Mouse (Mus musculus) embryo, embryonic 10 days (tissue): Measurements from ENCODE around the gene Sh3rf1.
A peak's percentile ranks its signal among the peaks of the same experiment; 100 is the strongest.

Experiments used
- DNase-seq: peaks from one replicate; pipeline ENCODE4 v3.0.0-alpha.2; 2015; ENCODE audit warnings: low spot score

Sh3rf1 gene

DNA sequence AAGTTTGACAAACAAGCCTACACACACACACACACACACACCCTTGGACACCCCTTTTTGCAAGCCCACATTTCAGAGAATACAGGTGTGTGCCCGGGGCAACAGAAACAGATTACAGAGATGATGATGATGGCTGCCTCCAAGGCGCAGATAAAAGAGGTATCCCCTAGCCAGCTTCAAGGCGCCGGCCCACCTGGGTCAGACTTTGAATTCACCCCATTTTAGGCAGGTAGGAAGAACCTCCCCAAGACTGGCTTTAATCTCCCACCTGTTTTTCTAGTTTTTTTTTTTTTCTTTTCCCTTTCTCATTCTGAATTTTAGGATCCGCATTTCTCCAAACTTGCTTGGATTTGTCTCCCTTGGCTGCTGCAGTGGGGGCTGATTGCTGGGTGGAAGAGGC lies 389 bp upstream of the Sh3rf1 start:
- peak; percentile 13 for DNase-seq

DNA sequence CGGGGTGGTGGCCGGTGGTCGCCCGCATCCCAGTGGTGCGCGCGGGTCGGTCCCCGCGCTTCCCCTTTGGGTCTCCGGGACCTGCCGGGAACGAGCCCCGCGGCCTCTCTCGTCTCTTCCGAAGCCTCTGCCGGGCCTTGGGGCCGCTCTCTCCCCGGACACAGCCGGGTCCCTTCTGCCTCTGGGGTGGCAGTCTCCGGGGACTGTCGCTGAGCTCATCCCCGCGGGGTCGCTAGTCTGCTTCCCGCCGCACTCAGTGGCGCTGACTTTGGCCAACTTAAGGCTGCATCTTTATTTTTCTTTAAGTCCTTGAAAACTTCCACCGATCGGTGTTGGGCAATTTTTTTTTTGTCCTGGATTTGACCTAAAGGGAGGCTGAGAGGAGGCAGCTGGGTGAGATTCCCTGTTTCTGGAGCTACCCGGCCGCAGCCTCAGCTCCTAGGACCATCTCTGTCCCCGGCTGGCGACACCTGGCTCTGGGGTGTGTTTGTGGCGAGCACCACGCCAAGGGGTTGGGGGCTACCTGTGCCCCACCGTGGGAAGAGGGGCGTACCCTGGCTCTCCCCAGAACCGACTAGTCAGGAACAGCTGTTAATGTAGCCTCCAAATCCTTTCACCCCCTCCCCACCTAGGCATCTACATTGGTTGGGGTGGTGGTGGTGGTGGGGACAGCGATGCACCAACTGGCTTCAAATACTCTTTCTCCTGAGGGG lies 864 bp downstream of the Sh3rf1 start:
- peak; percentile 66 for DNase-seq

DNA sequence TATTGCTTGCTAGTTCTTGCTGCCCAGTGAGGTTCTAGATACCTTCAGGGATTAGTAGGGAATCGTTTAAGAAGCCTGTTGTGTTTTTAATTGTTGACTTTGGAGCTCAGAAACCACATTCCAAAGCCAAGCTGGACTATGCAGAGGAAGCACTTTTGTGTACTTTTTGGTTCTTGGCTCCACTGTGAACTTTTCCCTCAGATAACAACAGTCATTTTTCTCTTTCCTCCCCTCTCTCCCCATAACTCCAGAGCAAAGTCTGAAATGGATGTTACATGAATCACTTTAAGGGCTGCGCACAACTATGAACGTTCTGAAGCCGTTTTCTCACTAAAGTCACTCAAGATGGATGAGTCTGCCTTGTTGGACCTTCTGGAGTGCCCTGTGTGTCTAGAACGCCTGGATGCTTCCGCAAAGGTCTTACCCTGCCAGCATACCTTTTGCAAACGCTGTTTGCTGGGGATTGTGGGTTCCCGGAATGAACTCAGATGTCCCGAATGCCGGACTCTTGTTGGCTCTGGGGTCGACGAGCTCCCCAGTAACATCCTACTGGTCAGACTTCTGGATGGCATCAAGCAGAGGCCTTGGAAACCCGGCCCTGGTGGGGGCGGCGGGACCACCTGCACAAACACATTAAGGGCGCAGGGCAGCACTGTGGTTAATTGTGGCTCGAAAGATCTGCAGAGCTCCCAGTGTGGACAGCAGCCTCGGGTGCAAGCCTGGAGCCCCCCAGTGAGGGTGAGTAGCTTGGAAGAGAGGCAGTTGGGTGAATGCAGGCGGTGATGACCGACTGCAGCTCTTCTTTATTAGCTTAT lies 2.1 kb downstream of the Sh3rf1 start:
- peak; percentile 20 for DNase-seq

DNA sequence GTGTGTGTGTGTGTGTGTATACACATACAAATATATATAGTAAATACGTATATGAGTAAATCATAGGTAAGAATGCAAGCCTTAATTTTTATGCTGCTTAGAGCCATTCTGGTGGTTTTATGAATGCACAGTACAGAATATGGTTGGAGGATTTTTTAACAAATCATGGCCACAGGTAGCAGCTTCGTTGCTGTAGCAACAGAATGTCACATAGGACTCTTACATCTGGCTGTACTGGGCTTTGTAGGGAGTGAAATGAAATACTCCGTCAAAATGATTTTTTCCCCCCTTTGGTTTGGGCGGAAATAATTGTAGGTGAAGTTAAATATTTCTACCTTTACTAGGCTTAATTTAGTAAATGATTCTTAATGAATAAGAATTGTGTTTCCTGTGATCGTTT lies 3.0 kb downstream of the Sh3rf1 start:
- no peak for DNase-seq

DNA sequence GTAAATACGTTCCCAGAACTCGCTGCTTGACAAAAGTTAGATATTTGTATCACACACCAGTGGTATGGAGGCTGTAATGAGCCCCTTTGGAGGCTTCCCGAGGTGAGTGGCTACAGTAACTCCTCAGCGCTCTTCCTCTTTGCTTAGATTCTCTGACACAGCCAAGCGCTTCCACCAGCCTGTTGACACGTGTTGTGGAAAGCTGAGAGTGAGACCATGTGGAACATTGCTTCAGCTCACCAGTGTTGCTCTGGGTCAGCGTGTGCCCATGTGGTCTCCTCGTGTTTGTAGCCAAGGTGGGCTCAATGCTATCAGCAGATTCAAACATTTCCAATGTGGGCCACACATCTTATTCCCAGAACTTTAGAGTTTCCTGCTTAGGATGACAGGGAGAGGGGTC lies 5.0 kb downstream of the Sh3rf1 start:
- DNase-seq = peak; percentile 16

DNA sequence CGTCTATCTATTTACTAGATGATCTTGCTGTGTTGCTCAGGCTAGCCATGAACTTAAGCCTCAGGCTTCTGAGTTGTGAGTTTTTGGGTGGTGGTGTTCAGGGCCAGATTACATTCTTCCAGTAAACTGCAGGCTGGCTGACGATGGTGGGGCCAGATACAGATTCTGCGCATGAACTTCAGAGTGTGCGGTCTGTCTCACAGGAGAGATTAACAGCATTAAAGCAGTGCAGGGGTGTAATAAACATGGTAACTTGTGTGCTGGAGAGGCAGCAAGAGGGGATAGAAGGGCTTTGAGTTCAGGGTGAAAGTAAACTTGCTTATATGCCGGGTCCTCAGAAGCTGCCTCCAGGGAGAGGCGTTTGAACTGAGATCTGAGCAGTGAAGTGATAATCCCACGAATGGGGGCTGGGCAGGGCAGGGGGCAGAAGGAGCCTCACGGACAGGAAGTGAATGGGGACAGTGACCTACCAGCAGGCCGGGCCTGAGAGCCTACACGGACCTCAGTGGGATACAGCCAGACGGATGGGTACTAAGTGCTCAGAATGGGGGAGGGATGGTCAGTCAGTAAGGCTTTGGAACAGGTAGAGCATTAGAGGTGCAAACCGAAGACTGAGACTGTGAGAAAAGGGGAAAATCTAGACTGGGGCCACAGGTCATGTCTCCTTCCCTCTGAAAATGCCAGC lies 6.0 kb downstream of the Sh3rf1 start:
- DNase-seq = no peak

DNA sequence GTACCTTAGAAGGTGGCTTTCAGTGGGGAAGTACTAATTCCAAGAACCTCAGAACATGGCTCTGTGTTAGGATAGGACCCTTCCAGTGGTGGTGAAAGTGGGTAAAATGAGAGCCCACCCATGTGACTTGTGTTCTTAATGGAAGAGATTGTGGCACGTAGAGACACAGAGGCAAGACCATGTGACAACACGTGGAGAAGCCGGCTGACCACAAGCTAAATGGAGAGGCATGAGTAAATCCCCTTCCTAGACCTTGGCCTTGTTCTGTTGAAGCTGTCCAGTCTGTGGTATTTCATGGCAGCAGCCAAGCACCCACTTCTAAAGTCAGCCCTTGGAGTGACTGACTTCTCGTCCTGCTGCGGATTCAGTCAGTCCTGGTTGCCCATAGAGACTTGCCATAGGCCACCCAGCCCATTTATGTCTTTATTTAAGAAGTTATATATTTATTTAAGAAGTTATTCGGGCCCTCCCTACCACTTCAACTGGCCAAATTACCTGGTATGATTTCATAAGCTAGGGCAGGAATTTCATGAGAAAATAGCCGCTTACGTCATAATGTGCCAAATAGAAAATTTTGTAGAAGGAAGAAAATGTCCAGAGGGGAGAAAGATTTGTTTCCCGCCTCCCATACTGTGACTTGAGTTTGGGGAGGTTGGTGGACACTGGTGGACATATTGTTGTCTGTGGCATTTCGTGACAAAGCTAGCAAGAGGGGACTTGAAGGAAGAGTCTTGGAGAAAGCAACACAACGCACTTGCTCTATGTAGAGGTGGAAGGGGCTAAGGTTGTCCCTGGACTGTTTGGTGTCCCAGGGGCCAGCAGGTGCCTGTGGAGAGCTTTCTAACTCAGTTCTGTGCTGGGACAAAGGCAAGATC lies 7.4 kb downstream of the Sh3rf1 start:
- DNase-seq = no peak

DNA sequence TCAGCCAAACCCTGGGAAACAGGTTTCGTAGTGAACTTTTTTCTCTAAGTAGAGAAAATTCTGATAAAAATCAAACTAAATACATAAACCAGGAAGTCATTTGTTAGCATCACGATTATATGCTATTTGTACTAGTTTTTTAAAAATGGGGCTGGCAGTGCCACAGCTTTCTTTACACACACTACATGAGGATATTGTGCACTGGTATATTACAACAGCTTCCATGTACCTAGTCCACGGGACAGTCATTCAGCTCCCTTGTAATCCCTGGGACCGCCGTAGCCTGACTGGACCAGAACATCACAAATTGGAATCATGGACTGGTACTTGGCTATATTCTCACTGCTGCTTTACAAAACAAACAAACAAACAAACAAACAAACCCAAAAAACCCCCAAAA lies 11.8 kb downstream of the Sh3rf1 start:
- no peak for DNase-seq

DNA sequence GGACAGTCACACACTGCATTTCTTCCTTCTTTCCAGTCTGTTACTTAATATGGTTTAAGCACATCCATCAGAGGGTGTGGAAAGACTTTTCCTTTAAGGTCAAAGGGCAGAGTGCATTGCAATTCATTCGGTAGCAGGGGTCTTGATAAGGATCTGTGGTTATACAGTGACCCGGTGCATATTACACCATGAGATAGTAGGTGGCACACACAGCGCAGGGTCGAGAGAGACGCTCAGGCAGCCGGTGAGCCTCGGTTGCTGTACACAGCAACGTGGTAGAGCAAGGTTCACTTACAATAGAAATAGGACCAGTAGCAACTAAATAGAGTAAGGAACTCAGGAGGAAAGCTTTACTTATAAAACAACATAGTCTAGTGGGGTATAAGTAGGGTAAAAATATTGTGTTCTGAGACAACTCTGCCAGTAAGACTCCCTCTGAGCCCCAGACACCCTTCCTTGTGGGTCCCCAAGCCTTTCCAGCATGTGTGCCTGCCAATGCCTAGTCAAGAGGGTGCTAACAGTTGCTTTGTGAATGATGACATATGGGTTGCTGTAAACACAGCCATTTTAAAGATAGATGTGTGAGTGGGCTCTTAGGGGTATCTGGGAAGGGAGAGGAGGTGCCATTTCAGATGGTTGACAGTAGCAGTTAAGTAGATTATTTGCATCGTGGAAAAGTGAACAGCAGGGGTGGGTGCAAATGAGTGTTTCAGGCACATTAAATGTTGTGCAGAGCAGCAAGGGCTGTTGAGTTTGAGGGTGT lies 13.0 kb downstream of the Sh3rf1 start:
- peak; percentile 24 for DNase-seq

DNA sequence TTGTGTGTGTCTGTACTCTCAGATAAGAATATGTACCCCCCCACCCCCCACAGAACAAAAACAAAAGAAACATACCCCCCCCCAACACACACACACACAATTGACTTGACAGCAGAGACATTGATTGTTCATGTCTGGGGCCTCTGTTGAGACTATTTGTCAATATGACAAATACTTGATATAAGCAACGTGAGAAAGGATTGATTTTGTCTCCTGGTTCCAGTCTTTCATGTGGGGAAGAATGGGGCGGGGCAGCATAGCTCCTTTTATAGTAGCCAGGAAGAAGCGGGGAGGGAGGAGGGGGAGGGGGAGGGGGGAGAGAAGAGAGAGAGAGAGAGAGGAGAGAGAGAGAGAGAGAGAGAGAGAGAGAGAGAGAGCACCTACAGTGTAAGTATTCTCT lies 15.9 kb downstream of the Sh3rf1 start:
- no peak for DNase-seq

DNA sequence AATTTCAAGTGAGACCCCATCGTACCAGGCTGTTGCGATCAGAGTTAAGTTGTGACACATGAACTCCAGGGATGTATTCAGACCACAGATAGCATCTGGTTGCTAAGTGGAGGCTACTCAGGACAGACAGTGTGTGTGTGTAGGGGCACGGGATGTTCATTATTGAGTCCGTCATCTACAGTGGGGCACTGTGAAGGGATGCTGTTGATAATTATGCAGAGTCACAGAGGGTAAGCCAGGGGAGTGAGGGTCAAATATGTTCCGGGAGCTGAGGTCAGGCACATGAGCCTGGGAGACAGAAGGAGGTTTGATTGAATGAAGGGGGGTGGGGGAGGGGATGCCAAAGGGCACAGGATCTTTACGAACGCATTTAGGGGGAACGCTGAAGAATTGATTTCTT lies 17.6 kb downstream of the Sh3rf1 start:
- peak; percentile 36 for DNase-seq

DNA sequence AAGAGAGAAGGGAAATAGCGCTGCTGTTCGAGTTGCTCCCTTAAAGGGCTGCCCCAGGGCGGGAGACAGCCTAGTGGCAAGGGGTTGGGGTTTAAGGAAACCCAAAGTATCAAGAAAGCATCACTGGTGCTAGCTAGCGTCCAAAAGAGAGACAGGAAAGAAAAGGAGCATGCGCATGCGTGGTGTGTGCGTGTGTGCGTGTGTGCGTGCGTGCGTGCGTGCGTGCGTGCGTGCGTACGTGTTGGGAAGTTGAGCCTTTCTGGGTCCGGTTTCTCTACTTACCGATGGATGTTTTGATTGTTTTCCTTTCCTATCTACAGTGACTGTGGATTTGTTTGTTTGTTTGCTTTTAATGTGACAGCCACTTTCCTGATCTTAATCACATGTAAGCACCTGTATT lies 19.2 kb downstream of the Sh3rf1 start:
- no peak for DNase-seq

DNA sequence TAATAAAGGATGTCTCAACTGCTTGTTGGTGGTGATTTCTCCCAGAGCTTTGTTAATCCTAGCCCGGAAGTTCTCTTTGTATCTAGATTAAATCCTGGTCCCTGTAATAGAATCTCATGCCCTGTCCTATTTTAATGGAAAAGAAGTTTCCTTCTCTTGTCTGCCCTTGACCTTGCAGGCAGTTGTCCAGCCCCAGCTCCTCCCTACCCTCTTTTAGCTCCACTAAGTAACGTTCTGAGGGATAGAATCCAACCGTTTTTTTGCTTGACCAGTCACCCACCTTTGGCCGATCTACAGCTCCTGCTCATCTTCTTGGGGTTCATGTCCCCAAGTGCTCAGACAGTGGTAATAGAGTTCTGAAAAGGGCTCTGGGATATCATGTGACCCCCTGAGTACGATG lies 19.8 kb downstream of the Sh3rf1 start:
- DNase-seq = no peak

DNA sequence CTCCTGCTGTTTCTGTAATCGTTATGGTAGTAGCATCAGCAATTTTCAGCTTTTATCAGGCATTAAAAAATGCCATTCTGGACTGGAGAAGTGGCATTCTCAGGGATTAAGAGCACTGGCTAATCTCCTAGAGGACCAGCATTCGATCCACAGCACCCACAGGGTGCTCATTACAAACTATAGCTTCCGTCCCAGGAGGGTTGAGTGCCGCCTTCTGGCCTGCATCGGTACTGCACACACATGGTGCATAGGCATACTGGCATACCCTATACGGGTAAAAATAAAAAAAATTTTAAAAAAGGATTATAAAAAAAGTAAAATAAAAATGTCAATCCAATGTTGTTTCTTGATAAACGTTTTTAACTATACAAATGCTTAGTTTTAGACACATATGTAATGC lies 20.5 kb downstream of the Sh3rf1 start:
- no peak for DNase-seq

DNA sequence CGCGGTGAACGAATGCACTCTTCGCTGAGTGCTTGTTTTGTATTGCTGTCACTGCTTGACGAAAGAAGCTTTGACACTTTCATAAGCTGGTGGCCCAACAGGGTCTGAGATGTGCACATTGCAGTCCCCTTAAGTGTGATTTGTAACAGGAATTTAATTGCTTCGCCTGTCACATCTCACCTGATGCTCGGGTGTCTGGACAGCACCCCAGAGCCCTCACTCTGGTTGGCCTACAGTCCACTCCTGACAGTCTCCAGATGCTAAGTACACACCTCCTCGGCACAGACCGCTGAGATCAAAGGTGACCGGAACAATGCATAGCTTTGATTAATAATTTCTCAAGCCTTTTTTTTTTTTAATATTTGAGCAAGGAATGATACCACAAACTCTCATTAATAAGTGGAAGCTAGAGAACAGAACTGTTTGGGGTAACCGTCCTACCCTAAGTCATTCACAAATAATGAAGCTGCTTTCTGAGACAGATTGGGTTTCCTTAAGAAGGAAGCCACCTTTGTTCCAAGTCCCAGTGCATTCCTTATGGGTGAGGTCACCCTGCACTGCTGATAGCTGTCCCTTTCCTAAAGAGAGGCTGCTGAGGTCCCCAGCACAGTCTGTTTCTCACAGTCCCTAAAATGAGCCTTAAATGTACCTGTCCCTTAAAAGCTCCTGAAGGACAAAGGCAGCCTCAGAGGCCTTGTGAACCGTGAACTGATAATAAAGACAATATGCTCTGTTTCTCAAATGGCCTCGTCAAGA lies 23.8 kb downstream of the Sh3rf1 start:
- DNase-seq = peak; percentile 64

DNA sequence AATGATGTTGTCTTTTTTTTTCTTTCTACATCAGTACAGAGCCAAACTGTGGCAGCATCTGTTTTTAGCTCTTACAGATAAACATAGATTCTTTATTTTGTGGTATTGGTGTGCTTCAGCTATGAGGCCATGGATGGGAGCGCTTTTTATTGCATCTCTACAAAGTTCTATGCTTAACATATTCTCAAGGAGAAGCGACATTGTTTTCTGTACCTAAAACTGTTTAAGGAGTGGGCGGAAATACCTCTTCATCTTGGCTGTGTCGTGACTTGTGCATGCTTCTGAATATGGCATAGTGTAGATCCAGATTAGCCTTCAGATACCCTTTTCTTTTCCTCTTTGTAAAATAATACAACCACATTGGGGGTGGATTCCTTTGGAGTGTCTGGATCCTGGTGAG lies 25.8 kb downstream of the Sh3rf1 start:
- no peak for DNase-seq

DNA sequence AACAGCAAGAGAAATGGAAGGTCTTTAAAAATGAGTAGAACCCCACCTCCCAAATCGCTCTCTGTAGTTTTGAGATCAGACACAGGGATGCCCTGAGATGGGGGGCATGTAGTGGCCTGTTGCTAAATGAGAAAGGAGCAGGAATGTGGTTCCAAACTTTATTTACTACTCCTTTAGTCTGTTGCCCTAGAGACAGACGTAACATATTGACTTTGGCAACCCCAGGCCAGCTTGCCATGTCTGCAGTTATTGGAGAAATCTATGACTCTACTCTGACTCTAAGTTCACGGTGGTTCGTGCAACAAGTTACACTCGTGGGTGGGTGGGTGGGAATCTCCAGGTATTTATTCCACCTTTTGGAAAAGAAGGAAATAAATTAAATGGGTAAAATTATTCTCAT lies 30.5 kb downstream of the Sh3rf1 start:
- no peak for DNase-seq

DNA sequence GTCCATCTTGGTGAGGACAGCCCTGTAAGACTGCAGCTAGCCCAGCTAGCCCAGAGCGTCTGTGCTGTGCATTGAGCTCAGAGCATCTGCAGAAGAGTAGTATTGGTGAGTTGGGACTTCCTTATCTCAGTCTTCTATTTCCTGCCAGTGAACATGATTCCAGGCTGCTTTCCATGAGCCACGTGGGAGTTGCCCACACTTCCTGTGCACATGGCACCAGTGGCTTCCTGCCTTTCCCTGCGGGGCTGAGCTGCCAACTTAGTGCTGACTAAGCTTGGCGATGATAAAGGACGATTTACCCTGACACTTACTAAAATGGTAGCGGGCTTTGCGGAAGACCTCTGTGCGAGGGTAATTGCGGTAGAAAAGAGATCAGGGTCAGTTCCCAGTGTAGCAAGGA lies 35.2 kb downstream of the Sh3rf1 start:
- no peak for DNase-seq

DNA sequence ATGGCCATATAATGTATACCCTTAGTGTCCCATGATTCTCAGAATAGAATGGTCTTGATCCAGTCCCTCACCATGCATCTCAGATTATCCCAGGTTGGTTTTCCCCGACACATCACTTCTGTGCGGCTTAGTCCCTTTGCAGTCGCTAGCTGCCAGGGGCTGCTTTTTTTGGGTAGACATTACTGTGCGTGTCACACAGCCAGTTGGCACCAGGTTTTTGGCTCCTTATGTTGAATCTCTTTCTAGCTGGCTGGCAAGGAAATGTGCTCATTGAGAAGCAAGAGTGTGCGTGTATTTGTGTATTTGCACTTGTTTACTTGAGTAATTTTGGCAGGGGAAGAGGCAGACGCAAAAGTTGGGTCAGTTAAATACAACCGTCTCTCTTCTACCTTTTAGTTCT lies 35.9 kb downstream of the Sh3rf1 start:
- no peak for DNase-seq

DNA sequence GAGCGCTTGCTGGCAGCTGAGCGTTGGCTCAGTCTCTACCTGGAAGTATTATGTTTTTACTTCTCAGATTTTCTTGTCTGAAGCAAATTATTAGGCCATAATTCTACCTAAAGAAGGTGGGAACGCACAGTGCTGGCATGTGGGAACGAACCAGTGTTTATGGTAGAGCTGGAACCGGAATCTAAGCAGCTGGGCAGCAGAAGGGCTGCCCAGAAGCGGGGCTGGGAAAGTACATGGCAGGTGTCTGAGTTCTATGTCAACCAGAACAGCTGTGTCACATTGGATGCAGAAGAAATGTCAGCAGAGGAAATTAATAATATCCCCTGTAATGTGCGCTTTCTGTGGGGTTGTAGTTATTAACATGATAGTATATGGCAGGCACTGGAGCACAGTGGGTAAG lies 36.9 kb downstream of the Sh3rf1 start:
- DNase-seq = no peak

DNA sequence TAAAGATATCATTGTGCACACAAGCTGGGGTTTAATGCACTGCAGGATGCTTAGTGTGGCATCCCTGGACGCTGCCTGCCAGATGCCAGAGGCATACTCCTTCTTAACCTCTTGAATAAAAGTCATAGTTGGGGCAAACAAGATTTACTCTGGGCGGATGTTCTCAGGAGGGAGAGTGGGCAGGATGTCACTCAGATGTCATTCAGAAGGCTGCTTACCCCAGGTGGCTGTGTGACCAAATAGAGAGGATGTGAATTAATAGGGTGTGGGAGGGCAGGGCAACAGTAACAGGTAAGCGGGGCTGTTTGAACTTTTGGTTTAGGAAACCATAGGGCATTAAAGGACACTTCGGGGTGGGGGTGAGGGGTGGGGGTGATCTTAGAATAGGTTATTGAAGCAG lies 37.7 kb downstream of the Sh3rf1 start:
- DNase-seq = no peak
